Mouse (Mus musculus): ENCODE results near the gene Trappc6a.

The Trappc6a gene

DNA sequence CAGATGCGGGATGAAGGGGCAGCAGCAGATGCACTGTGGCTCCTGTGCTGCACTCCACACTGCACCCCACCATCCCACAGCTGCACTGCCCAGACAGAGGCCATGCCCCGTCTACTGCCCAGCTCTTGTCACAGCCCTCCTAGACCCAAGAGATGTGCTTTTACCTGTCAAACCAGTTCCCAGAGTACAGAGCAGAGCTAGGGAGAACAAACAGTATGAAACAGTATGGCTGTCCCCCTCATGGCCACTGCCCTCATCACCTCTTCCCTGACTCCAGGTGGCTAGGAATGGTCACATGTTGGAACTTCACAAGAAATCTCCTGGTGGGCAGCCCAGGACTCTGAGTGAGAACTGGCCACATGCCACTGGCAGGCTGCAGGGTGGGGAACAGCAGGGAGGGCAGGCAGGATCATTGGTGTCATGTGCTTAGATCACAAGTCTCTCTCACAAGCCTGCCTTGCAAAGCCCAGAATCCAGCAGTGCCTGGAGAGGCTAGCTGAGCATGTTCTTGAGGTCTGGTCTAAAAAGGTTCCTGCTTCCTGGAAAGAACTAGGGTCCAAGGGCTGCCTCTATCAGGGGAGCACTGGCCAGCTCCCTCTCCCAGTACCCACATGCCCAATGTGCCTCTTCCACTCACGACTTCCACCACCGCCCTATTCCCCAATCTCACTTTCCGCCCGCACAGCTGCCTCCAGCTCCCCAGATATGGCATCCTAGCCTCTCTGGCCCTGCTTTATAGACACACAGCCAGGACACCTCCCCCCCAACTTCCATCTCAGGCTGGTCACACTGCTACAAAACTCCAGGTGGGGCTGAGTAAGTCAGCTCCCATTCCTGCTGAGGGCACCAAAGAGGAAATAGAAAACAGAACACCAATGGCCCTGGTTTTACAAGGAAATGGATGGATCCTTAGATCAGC, 50.0 kb downstream of the Trappc6a start:
- Histone ChIP-seq H3K4me3 (replicated peaks; ENCODE audit: low read length) (no peak overlapping the region), H3K4me1 (replicated peaks; ENCODE audit: low read depth, low read length) (peaks cover 79% of the 10 kb centered on the region), H3K36me3 (ENCODE audit: insufficient read depth, low read length) (peaks cover 60% of the 10 kb centered on the region), H3K27me3 (ENCODE audit: insufficient read depth, low read length) (peaks cover 9% of the 10 kb centered on the region), H3K9me3 (ENCODE audit: low read length) (no peaks in the 10 kb centered on the region)
- TF ChIP-seq CTCF (conservative IDR thresholded peaks at IDR 0.05; ENCODE audit: low read length) (no peak), NANOG (IDR thresholded peaks at IDR 0.05; ENCODE audit: borderline replicate concordance, low read length) (no peak), POU5F1 (IDR thresholded peaks at IDR 0.05; ENCODE audit: borderline replicate concordance, low read length) (no peak)

- TF ChIP-seq CTCF (conservative IDR thresholded peaks at IDR 0.05; ENCODE audit: low read length) (peak; percentile 65), NANOG (IDR thresholded peaks at IDR 0.05; ENCODE audit: borderline replicate concordance, low read length) (no peak)
- Histone ChIP-seq H3K4me3 (replicated peaks; ENCODE audit: low read length) (no peak overlapping the region), H3K36me3 (ENCODE audit: insufficient read depth, low read length) (peaks cover 59% of the 10 kb centered on the region), H3K27me3 (ENCODE audit: insufficient read depth, low read length) (peaks cover 9% of the 10 kb centered on the region), H3K9me3 (ENCODE audit: low read length) (no peaks in the 10 kb centered on the region), H3K4me1 (replicated peaks; ENCODE audit: low read depth, low read length) (peaks cover 83% of the 10 kb centered on the region)
These were observed 50.8 kb downstream of the Trappc6a start for GRCm38 (mm10) chr7:19558965-19559364.

DNA sequence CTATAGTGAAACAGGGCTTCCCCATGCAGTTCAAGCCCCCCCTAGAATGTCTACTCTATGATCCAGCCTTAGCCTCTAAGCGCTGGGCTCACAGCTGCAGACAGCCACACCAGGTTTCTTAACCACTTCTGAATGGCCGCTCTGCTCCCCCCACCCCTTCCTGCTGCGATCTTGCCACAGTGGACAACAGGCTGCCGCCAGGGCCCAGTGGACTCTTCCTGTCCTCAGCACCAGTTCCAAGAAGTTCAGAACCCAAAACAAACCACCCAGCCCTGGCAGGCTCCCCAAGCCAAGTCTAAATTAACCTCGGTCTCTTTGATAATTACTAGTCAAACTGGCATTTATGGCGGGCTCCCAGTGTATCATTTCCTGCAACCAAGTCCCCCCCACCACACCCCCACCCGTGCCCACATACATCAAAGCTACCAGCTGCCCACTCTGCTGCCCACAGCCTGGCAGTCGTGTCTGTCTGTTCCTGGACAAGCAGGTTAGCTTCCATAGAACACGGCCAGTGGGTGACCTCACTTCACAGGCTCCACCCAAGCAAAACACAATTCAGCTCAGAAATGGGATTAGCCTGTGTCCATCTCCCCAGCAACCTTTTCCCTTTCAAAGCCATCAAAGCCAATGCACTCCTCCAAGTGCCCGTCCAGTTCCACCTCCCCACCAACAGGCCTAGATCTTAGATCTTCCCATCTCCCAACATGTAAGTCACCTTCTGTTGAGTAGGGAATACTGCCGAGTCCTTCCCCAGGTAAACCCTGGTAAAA, 52.5 kb downstream of the Trappc6a start:
- H3K36me3 ChIP-seq (ENCODE audit: insufficient read depth, low read length), result peaks cover 64% of the 10 kb centered on the region
- no peak for TF ChIP-seq POU5F1 (IDR thresholded peaks at IDR 0.05; ENCODE audit: borderline replicate concordance, low read length)
- TF ChIP-seq CTCF (conservative IDR thresholded peaks at IDR 0.05; ENCODE audit: low read length), result no peak
- no peak for TF ChIP-seq NANOG (IDR thresholded peaks at IDR 0.05; ENCODE audit: borderline replicate concordance, low read length)
- peaks cover 9% of the 10 kb centered on the region for H3K27me3 ChIP-seq (ENCODE audit: insufficient read depth, low read length)
- peaks cover 80% of the 10 kb centered on the region for H3K4me1 ChIP-seq (replicated peaks; ENCODE audit: low read depth, low read length)
- no peaks in the 10 kb centered on the region for H3K9me3 ChIP-seq (ENCODE audit: low read length)
- peak overlapping the region; percentile 97 for H3K4me3 ChIP-seq (replicated peaks; ENCODE audit: low read length)

DNA sequence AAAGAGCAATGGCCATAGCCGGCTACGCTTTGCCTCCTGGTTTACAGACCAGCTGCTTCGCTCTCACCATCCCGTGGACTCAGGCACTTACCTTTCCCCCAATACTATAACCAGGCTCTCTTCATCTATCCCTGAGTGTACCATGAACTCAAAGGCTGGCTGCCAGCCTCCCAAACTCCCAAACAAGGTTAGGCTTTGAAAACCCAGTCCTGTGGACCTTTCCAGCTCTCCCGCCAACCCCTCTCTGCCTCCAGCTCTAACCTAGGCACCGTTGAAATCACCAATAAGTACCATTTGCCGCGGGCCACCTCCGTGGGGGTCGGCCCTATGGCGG, 53.2 kb downstream of the Trappc6a start:
- Histone ChIP-seq H3K36me3 (ENCODE audit: insufficient read depth, low read length) (peaks cover 64% of the 10 kb centered on the region), H3K4me1 (replicated peaks; ENCODE audit: low read depth, low read length) (peaks cover 82% of the 10 kb centered on the region), H3K4me3 (replicated peaks; ENCODE audit: low read length) (peak overlapping the region; percentile 97), H3K27me3 (ENCODE audit: insufficient read depth, low read length) (peaks cover 9% of the 10 kb centered on the region), H3K9me3 (ENCODE audit: low read length) (no peaks in the 10 kb centered on the region)
- TF ChIP-seq NANOG (IDR thresholded peaks at IDR 0.05; ENCODE audit: borderline replicate concordance, low read length) (no peak), POU5F1 (IDR thresholded peaks at IDR 0.05; ENCODE audit: borderline replicate concordance, low read length) (no peak), CTCF (conservative IDR thresholded peaks at IDR 0.05; ENCODE audit: low read length) (no peak)

GRCm38 (mm10) chr7:19561765-19562642, 53.8 kb downstream of the Trappc6a start:
- no peak for TF ChIP-seq CTCF (conservative IDR thresholded peaks at IDR 0.05; ENCODE audit: low read length)
- TF ChIP-seq NANOG (IDR thresholded peaks at IDR 0.05; ENCODE audit: borderline replicate concordance, low read length), result no peak
- no peak for TF ChIP-seq POU5F1 (IDR thresholded peaks at IDR 0.05; ENCODE audit: borderline replicate concordance, low read length)

GRCm38 (mm10) chr7:19562643-19563410, 54.6 kb downstream of the Trappc6a start, which contains the start of gene Ppp1r37:
Ppp1r37 (minus strand) TSS chr7:19563076.
- TF ChIP-seq POU5F1 (IDR thresholded peaks at IDR 0.05; ENCODE audit: borderline replicate concordance, low read length) (no peak), NANOG (IDR thresholded peaks at IDR 0.05; ENCODE audit: borderline replicate concordance, low read length) (no peak), CTCF (conservative IDR thresholded peaks at IDR 0.05; ENCODE audit: low read length) (no peak)
- Histone ChIP-seq H3K4me3 (replicated peaks; ENCODE audit: low read length) (peak within 1 kb of the TSS; percentile 97), H3K27me3 (ENCODE audit: insufficient read depth, low read length) (peaks cover 9% of the 10 kb centered on the region), H3K36me3 (ENCODE audit: insufficient read depth, low read length) (peaks cover 60% of the 10 kb centered on the region), H3K4me1 (replicated peaks; ENCODE audit: low read depth, low read length) (peaks cover 77% of the 10 kb centered on the region), H3K9me3 (ENCODE audit: low read length) (no peaks in the 10 kb centered on the region)

More at GRCm38 (mm10) chr7:19561765-19562642, 53.8 kb downstream of the Trappc6a start:
- Histone ChIP-seq H3K9me3 (ENCODE audit: low read length) (no peaks in the 10 kb centered on the region), H3K36me3 (ENCODE audit: insufficient read depth, low read length) (peaks cover 62% of the 10 kb centered on the region), H3K4me1 (replicated peaks; ENCODE audit: low read depth, low read length) (peaks cover 80% of the 10 kb centered on the region), H3K4me3 (replicated peaks; ENCODE audit: low read length) (peak overlapping the region; percentile 97), H3K27me3 (ENCODE audit: insufficient read depth, low read length) (peaks cover 9% of the 10 kb centered on the region)

DNA sequence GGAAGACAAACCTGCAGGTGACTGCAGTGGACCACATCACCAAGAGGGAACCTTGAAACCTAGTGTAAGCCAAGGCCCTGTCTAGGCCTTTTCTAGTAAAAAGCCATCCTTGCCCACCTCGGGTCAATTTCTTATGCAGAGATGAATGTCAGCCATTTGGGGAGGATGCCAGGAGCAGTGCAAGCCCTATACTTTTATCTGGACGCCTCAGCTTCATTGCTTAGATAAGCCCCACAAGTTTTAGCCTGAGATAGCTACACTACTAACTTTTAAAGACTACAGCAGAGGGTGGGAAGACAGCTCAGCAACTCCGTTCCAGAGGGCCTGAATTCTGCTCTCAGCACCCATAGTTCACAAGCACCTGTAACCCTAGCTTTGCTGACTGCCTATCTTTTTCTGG, 55.7 kb downstream of the Trappc6a start:
- H3K27me3 ChIP-seq (ENCODE audit: insufficient read depth, low read length), result peaks cover 9% of the 10 kb centered on the region
- peaks cover 74% of the 10 kb centered on the region for H3K4me1 ChIP-seq (replicated peaks; ENCODE audit: low read depth, low read length)
- no peak overlapping the region for H3K4me3 ChIP-seq (replicated peaks; ENCODE audit: low read length)
- H3K9me3 ChIP-seq (ENCODE audit: low read length), result no peaks in the 10 kb centered on the region
- TF ChIP-seq NANOG (IDR thresholded peaks at IDR 0.05; ENCODE audit: borderline replicate concordance, low read length), result no peak
- peaks cover 55% of the 10 kb centered on the region for H3K36me3 ChIP-seq (ENCODE audit: insufficient read depth, low read length)

Data from E14TG2a.4 (cell line).